Mouse (Mus musculus) cerebellum, postnatal 4 days (tissue): ENCODE results near the gene Id1.

Experiments used
- DNase-seq, 2 experiments: peaks; one replicate each; pipeline ENCODE4 v3.0.0; 2022; ENCODE audit warnings: low spot score in 2 of 2, mixed read lengths in 1 of 2

Gene Id1

DNA sequence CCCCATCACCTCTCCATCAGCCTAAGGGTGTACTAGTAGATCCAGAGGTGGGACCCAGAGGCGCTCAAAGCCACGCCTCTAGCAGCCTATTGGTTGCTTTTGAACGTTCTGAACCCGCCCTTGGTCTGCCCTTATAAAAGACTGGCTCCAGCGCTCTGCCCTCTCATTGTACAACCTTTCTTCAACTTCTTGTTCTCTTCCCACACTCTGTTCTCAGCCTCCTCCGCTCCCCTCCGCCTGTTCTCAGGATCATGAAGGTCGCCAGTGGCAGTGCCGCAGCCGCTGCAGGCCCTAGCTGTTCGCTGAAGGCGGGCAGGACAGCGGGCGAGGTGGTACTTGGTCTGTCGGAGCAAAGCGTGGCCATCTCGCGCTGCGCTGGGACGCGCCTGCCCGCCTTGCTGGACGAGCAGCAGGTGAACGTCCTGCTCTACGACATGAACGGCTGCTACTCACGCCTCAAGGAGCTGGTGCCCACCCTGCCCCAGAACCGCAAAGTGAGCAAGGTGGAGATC lies at the start of gene Id1:
Gene Id1 (plus strand): TSS at position 162 of the 512 bp plus-strand sequence.
- peak; percentile 37 to 65 for DNase-seq

DNA sequence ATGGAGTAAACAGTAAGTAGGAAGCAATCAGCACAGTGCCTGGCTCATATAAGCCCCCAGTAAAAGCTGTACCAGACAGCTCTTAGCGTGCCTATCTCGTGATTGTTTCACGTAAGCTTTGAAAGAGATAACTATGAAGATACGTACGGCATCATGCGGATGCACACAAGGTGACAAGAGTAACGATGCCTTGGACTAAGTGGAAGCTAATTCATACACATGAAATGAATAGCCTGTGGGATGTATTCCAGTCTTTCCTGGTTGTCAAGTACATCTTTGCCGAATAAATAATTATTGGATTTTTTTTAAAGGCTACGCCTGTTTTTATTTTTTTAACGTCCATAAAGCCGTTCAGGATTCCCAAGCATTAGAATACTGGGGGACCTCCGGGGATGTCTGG lies 49.7 kb upstream of the Id1 start:
- no peak for DNase-seq

GRCm38 (mm10) chr2:152686806-152687267 lies 49.2 kb upstream of the Id1 start, which contains the start of gene Mcts2:
Mcts2 (plus strand) TSS chr2:152687035.
- DNase-seq = peak; percentile 85 to 95

GRCm38 (mm10) chr2:152691564-152692217 lies 44.4 kb upstream of the Id1 start:
- no peak for DNase-seq

DNA sequence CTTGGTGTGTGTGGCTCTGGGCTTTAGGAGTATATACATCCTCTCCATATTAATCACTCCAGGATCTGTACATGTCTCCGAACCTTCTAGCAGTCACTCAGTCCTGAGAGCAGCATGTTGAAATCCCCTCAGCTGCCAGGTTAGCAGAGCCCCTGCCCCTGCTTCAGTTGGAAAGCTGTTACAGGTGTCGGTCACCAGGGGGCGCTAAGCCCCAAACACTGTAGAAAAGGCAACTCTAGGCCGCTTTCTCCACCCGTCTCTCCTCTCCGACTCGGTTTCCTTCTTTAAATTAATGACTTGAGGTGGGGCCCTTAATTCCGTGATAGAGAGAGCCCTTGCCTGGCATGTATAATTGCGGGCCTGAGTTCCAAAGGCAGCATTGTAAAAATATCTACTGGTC lies 42.8 kb upstream of the Id1 start:
- peak; percentile 58 to 75 for DNase-seq

DNA sequence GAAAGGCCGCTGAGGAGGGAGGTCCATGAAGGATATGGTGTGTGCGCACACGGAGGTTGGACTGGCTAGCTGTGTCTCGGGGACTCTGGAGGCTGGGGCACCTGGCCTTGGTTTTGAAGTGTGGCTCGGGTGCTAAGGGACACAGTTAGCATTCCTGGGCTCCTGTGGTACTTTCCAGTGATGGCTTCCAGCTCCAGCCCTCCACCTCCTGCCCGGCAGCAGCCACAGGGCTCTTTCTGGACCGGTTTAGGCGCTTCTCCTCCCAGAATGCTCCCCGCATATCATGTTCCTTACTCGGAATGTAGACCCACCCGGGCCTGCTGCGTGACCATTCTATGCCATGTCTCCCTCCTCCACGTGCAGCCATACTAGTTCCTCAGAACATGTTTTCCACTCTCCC lies 42.3 kb upstream of the Id1 start:
- no peak for DNase-seq

DNA sequence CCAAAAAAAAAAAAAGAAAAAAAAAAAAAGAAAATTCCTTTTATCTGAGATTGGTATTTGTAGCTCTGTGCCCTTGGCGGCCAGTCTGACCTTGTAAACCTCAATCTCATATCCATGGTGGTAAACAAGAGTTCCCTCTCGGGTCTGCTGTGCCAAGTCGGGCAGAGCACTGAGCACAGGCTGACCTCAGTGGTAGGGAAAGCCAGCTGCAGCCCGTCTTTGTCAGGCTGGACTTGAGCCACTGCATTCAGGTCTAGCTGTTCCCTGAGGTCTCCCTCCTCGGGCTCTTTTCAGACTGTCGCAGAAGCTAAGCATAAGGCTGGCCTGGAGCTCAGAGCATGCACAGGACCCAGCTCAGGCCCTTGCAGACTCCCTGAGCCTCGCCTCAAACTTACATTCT lies 41.3 kb upstream of the Id1 start:
- no peak for DNase-seq

GRCm38 (mm10) chr2:152696016-152696415 lies 40.0 kb upstream of the Id1 start:
- DNase-seq = no peak

- peak; percentile 96 for DNase-seq
Measured at GRCm38 (mm10) chr2:152696476-152697164, 39.4 kb upstream of the Id1 start.

GRCm38 (mm10) chr2:152700138-152700537 lies 35.9 kb upstream of the Id1 start:
- DNase-seq = no peak

DNA sequence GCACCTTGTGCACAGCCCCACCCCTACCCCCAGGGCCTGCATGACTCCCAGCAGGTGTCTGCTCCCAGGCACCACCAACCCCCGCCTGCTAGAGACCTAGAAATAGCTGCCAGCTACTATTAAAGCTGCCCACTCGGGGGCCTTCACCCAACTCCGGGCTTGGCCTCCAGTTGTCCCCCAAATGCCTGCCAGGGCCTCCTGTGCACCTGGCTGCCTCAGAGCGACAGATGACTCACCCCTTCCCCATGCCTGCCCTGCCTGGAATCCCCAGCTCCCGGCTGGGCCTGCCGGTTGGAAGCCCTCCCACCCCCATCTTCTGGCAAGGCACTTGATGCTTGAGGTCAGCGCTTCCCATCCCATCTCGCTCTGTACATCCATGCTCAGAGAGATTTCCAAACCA lies 35.3 kb upstream of the Id1 start:
- DNase-seq = no peak

- no peak for DNase-seq
Measured at GRCm38 (mm10) chr2:152703596-152704255, 32.3 kb upstream of the Id1 start.

GRCm38 (mm10) chr2:152704256-152704605 lies 31.8 kb upstream of the Id1 start:
- peak in 1 of 2 experiments; percentile 45 for DNase-seq

- DNase-seq = no peak
Measured at GRCm38 (mm10) chr2:152704811-152705370, 31.2 kb upstream of the Id1 start.

DNA sequence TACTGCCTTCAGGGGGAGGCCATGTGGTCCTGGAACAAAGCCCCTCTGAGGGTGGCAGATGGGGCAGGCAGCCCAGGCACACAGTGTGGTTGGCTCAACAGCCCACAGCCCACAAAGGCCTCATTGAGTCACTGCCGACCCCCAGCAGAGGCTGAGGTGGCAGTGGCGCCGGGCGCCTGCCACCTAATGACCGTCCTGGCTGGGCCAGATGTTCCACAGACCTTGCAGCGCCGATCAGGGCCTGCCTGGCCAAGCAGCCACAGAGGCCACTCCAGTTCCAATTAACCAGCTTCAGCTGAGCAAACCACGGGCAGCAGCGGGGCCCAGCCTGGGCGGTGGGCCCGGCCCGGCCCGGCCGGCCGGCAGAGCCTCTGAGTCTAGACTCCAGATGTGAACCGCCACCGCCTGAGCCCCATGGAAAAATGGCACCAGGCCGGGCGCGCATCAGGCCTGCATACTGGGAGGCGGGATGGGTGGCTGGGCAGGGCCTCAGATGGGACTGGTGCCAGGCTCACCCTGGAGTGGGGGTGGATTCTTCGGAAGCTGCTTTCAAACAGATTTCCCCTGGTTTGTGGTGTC lies 30.0 kb upstream of the Id1 start:
- DNase-seq = peak in 1 of 2 experiments; percentile 70

DNA sequence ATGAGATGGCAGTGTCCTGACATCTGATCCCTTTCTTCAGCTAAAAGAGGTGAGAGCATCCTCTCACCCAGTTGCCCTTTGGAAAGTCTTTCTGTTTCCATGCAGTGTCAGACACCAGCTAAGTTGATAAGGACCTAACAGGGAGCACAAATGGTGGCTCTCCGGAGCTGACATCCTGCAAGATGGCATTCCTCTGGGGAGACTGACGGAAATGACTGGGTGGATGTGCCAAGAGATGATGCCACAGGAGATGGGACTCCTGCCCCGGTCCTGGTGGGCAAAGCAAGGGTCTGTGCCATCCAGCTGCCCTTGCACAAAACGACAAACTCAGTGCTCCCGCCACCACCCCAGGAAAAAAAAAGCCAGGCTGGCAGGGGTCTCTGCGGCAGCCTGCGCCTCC lies 28.9 kb upstream of the Id1 start:
- no peak for DNase-seq

DNA sequence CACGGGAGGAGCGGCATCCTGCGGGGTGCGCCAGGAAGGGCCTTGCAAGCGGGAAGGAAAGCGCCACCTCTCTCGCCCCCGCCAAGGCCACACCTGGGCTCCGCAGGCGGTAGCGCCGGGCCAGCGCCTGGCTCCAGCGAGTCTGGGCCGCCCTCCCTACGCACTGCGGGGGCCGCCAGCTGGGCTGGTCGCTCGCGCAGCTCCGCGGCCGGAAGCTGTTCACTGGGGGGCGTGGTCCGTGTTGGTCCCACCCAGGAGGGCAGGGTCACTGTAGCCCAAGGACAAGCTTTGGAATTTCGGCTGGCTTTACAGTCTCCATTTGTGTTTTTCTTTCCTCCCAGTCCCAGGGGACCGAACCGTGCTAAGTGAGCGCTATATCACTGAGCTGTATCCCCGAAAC lies 28.4 kb upstream of the Id1 start:
- peak; percentile 64 to 81 for DNase-seq

DNA sequence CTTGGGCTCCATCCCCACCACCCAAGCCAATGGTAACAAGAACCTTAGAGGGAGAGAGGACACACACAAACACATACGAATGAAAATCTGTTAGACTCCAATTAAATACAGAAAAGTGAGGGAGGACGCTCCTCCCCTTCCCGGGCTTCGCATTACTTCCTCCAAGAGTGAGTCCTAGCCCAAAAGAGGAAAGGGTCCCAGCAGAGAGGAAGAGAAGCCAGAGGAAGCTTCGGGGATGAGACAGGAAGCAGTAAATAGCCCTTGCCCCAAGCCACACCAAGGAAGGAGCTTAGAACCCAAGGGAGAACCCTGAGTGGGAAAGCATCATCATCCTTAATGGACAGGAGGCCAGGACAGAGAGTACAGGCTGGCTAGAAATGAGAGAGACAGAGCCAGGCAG lies 27.0 kb upstream of the Id1 start:
- no peak for DNase-seq

DNA sequence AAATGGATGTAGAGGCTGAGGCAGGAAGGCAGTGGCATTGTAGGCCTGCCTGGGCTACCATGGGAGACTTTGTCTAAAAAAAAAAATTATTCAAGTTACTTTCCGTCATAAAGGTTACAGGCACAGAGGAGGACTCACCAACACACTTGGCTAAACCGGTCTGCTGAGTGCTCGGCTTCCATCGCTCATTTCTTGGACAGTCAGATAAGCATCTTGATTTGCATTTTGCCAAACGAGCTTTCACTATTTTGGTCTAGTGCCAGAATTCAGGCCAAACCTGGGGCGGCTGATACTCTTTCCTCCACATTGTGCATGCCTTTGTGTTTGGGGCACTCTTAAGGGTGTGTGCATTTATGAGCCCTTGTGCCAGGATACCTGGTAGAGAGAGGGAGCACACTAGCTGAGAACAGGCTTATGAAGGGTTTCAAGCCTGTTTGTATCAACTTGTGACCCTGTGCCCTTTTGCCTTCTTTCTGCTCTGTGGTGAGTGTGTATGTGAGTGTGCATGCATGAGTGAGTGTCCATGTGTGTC lies 19.7 kb upstream of the Id1 start:
- DNase-seq = no peak

DNA sequence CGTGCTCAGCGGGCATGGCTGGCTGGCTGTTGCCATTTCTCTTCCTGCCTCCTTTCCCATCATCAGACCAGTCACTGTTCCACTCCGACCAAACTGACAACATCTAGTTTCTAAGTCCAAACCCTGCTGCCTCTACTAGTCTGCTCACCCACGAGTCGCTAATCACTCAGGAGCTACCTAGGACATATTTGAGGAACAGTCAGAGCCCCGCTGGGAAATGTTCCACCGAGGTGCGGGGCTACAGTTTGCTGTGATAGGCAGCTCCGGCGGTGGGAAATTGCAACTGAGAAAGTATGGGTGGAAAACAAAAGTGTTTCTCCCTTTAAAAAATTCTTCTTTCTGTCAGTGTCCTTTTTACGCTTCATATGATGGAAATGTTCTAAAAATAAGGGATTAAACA lies 18.4 kb upstream of the Id1 start:
- no peak for DNase-seq

GRCm38 (mm10) chr2:152718076-152718475 lies 18.0 kb upstream of the Id1 start:
- no peak for DNase-seq
